Mouse (Mus musculus): ENCODE data around the gene Cacna1h.

- no peak for TF ChIP-seq CTCF (IDR thresholded peaks at IDR 0.05; ENCODE audit: low read depth, low read length)
- no peak for TF ChIP-seq POLR2A (IDR thresholded peaks at IDR 0.05; ENCODE audit: insufficient read depth, low read length)
- no peak for TF ChIP-seq EP300 (IDR thresholded peaks at IDR 0.05; ENCODE audit: insufficient read depth, low read depth, low read length)
Measured at GRCm38 (mm10) chr17:25425996-25426395, 7.6 kb downstream of the Cacna1h start.

Measured in ES-Bruce4 (cell line).